Mouse (Mus musculus) embryo, embryonic 11 days (tissue): ENCODE results near the gene Slc22a17.
A peak's percentile ranks its signal among the peaks of the same experiment; 100 is the strongest.

Source experiments
- DNase-seq: peaks from one replicate; pipeline ENCODE4 v3.0.0-alpha.2; 2015

Gene Slc22a17

GRCm38 (mm10) chr14:54894296-54895151 lies 18.4 kb downstream of the Slc22a17 start:
- DNase-seq: peak; percentile 57

GRCm38 (mm10) chr14:54893651-54894181 lies 19.2 kb downstream of the Slc22a17 start:
- peak; percentile 98 for DNase-seq

- DNase-seq: no peak
Measured at GRCm38 (mm10) chr14:54892200-54892599, 20.7 kb downstream of the Slc22a17 start, which contains the start of gene Pabpn1. Gene Pabpn1, plus strand, starts transcription at chr14:54892500.

- no peak for DNase-seq
Measured at GRCm38 (mm10) chr14:54885309-54885708, 27.6 kb downstream of the Slc22a17 start.

GRCm38 (mm10) chr14:54884022-54884712 lies 28.8 kb downstream of the Slc22a17 start:
- peak; percentile 11 for DNase-seq

- peak; percentile 92 for DNase-seq
Measured at GRCm38 (mm10) chr14:54883154-54884021, 29.5 kb downstream of the Slc22a17 start, which contains the start of the genes Bcl2l2 and Gm20521. Gene Bcl2l2, plus strand, starts transcription at chr14:54883377. Gene Gm20521, plus strand, starts transcription at chr14:54883441.

GRCm38 (mm10) chr14:54877048-54877715 lies 35.8 kb downstream of the Slc22a17 start, which contains the start of gene Ppp1r3e:
Gene Ppp1r3e, minus strand, starts transcription at chr14:54877550.
- DNase-seq: peak; percentile 76

GRCm38 (mm10) chr14:54876539-54877047 lies 36.3 kb downstream of the Slc22a17 start:
- DNase-seq: peak; percentile 95

- DNase-seq: peak; percentile 13
Measured at GRCm38 (mm10) chr14:54875844-54876538, 36.9 kb downstream of the Slc22a17 start.

- no peak for DNase-seq
Measured at GRCm38 (mm10) chr14:54874165-54874564, 38.8 kb downstream of the Slc22a17 start.

GRCm38 (mm10) chr14:54870861-54871260 lies 42.1 kb downstream of the Slc22a17 start, which contains the start of gene Homez:
Gene Homez, minus strand, starts transcription at chr14:54870961.
- no peak for DNase-seq

GRCm38 (mm10) chr14:54868026-54868425 lies 44.9 kb downstream of the Slc22a17 start:
- DNase-seq: no peak

GRCm38 (mm10) chr14:54866936-54867335 lies 46.0 kb downstream of the Slc22a17 start:
- DNase-seq: no peak

GRCm38 (mm10) chr14:54866268-54866667 lies 46.7 kb downstream of the Slc22a17 start:
- no peak for DNase-seq

- DNase-seq: no peak
Measured at GRCm38 (mm10) chr14:54865626-54866025, 47.3 kb downstream of the Slc22a17 start.

GRCm38 (mm10) chr14:54864313-54865036 lies 48.5 kb downstream of the Slc22a17 start:
- no peak for DNase-seq

- peak; percentile 98 for DNase-seq
Measured at GRCm38 (mm10) chr14:54863501-54864312, 49.2 kb downstream of the Slc22a17 start.

- peak; percentile 51 for DNase-seq
Measured at GRCm38 (mm10) chr14:54860511-54860910, 52.4 kb downstream of the Slc22a17 start.

GRCm38 (mm10) chr14:54857891-54858290 lies 55.0 kb downstream of the Slc22a17 start:
- DNase-seq: no peak
